Mouse (Mus musculus) bone marrow, adult 2 months (tissue): ENCODE results near the gene Ildr1.

Source experiments
- CTCF ChIP-seq: fragments of 200-500 bp; IDR thresholded peaks from 2 replicates; pipeline ENCODE4 v1.5.1; 2011; ENCODE audit warnings: low read length, control low read depth; ENCODE audit not compliant: control insufficient read depth, insufficient read depth
- POLR2A ChIP-seq: fragments of 200-500 bp; IDR thresholded peaks from 2 replicates; pipeline ENCODE4 v1.6.1; 2011; ENCODE audit warnings: low read depth, mild to moderate bottlenecking, control low read depth, low read length, borderline replicate concordance; ENCODE audit not compliant: control insufficient read depth

GRCm38 (mm10) chr16:36675304-36675703 is 18.5 kb upstream of the Ildr1 start:
- no peak for TF ChIP-seq POLR2A
- TF ChIP-seq CTCF = no peak
